Mouse (Mus musculus) MEL (cell line): Measurements from ENCODE around the gene Taar9.

ENCODE experiments used
- CTCF ChIP-seq, 3 experiments: IDR thresholded peaks in 2 of 3; conservative IDR thresholded peaks in 1 of 3; 2 replicates each; pipeline ENCODE4 v1.5.1; 2011 to 2012; ENCODE audit warnings: low read length in 3 of 3, low read depth in 2 of 3, mild to moderate bottlenecking in 2 of 3, improper control_type of control experiment in 1 of 3, inconsistent platforms in 1 of 3, mixed read lengths in 1 of 3, moderate library complexity in 1 of 3; ENCODE audit not compliant: control insufficient read depth in 1 of 3, insufficient read depth in 1 of 3, poor library complexity in 1 of 3, severe bottlenecking in 1 of 3
- EP300 ChIP-seq, 2 experiments: IDR thresholded peaks; 2 replicates each; pipeline ENCODE4 v1.6.1; 2011; ENCODE audit warnings: improper control_type of control experiment in 2 of 2, low read length in 2 of 2, low read depth in 1 of 2, mild to moderate bottlenecking in 1 of 2
- GATA1 ChIP-seq: IDR thresholded peaks from 2 replicates; pipeline ENCODE4 v1.6.1; 2011; ENCODE audit warnings: low read depth, low read length, improper control_type of control experiment
- KAT2A ChIP-seq: conservative IDR thresholded peaks from 2 replicates; pipeline ENCODE4 v1.6.1; 2012; ENCODE audit warnings: low read depth, low read length, improper control_type of control experiment, inconsistent platforms
- POLR2A ChIP-seq, 2 experiments: IDR thresholded peaks; 2 replicates each; pipeline ENCODE4 v1.6.1; 2011 to 2012; ENCODE audit warnings: low read length in 2 of 2, mild to moderate bottlenecking in 2 of 2, control low read depth in 1 of 2, improper control_type of control experiment in 1 of 2, low read depth in 1 of 2, moderate library complexity in 1 of 2; ENCODE audit not compliant: control insufficient read depth in 1 of 2, insufficient read depth in 1 of 2, poor library complexity in 1 of 2
- POLR2AphosphoS2 ChIP-seq: IDR thresholded peaks from 2 replicates; pipeline ENCODE4 v1.6.1; 2011; ENCODE audit warnings: low read length, improper control_type of control experiment
- RAD21 ChIP-seq: IDR thresholded peaks from 2 replicates; pipeline ENCODE4 v1.6.1; 2011; ENCODE audit warnings: mild to moderate bottlenecking, low read depth, low read length, improper control_type of control experiment
- TCF12 ChIP-seq: IDR thresholded peaks from 2 replicates; pipeline ENCODE4 v1.6.1; 2014; ENCODE audit warnings: low read depth, mild to moderate bottlenecking, inconsistent platforms, low read length, improper control_type of control experiment, moderate library complexity

GRCm38 (mm10) chr10:24086555-24086954, 22.8 kb downstream of the Taar9 start:
- TF ChIP-seq GATA1, result no peak
- TF ChIP-seq EP300 (IDR thresholded peaks at IDR 0.05; ENCODE audit: low read depth in 1 of 2, low read length in 2 of 2), result no peak
- no peak for TF ChIP-seq POLR2AphosphoS2
- no peak for TF ChIP-seq TCF12
- no peak for TF ChIP-seq CTCF (IDR thresholded peaks at IDR 0.05 in 2 of 3, conservative IDR thresholded peaks at IDR 0.05 in 1 of 3; ENCODE audit: control insufficient read depth in 1 of 3, insufficient read depth in 1 of 3, low read depth in 2 of 3, low read length in 3 of 3, poor library complexity in 1 of 3, severe bottlenecking in 1 of 3)
- no peak for TF ChIP-seq KAT2A
- TF ChIP-seq POLR2A (IDR thresholded peaks at IDR 0.05; ENCODE audit: control insufficient read depth in 1 of 2, insufficient read depth in 1 of 2, low read depth in 1 of 2, low read length in 2 of 2, poor library complexity in 1 of 2), result no peak
- no peak for TF ChIP-seq RAD21
